Mouse (Mus musculus): ENCODE results near the gene Zfp940.

DNA sequence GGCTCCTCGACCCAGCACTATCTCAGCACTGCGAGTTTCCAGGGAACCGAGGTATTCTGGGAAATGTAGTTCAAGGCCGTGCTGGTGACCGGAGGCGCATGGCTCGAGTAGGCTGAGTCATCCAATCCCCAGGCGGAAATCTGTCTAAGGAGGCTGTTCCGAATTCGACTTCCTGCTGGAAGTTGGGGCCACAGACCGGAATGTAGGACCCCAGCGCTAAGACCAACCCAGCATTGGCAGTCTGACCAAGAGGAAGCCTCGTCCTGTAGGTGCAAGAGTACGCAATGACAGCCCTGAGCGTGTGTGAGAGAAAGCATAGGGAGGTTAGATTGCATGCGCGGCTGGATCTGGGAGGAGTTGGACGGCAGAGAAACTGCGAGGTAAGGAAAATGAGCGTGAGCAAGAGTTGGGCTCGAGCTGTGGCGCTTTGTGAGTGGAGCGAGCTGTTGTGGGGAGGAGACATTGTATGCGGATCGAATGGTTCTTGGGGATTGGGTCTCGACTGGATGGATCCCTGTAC lies 37.5 kb downstream of the Zfp940 start, which contains the start of gene Zfp790:
- no peak for TF ChIP-seq CTCF (conservative IDR thresholded peaks at IDR 0.05; ENCODE audit: low read length)
- TF ChIP-seq POU5F1 (IDR thresholded peaks at IDR 0.05; ENCODE audit: borderline replicate concordance, low read length) = no peak
